Mouse (Mus musculus) liver, embryonic 14.5 days (tissue): ENCODE data around the gene Perm1.

Experiments used
- CTCF ChIP-seq: IDR thresholded peaks from 2 replicates; pipeline ENCODE4 v1.5.1; 2016; ENCODE audit warnings: antibody characterized with exemption, low read depth, control low read depth
- EP300 ChIP-seq: IDR thresholded peaks from 2 replicates; pipeline ENCODE4 v1.6.1; 2016; ENCODE audit warnings: antibody characterized with exemption, low read depth

DNA sequence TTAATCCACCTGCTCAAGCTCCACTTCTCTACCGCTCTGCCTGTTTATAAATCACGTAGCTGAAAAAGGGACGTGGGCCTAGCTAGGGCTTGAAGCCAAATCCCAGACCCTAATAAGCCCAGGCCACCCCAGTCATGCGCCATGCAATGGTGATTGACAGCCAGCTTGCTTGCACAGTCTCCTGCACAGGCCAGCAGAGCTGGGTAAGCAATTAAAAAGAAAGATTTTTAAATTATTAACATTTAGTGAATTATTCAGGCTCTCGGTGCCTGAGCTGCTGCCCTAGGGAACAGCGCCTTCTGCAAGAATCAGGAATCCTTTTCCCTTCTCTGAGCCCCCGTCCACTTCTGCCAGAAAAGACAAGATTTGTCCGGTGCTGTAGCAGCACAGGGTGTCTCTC, 35.4 kb downstream of the Perm1 start:
- TF ChIP-seq CTCF: no peak
- no peak for TF ChIP-seq EP300
